Mouse (Mus musculus): ENCODE measurements around the gene Zic5.
"Not testable (repeated sequence)": the region's sequence is repeated elsewhere in the genome, so short reads cannot be mapped to it uniquely, and the experiment has no call there.

The Zic5 gene

DNA sequence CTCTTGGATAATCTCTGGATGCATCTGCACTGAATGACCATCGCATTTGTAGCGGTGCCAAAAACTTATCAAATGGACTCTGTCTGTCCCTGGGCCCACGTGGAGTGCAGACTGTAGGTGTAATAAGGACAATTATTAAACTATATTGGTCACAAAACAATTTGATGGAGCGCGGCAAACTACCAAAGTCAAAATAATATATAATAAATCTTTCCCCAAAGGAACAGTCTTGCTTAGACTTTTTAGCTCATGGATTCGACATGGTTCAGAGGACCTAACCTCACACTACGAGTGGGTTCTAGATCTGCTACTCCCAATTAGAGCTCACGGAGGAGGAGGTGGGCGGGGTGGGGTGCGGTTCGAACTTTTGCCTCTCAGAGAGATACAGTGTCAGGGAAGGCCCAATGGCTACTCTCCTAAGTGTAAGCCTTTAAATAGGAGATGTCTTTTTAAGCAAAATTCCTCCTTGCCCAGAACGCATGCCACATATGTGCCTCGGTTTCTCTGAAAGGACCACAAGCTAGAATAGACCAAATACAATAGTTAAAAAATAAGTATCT is 534 bp upstream of the Zic5 start:
- in situ Hi-C loops (cut with MboI; ENCODE audit: low sequenced_read_pairs), result no loop called here

GRCm38 (mm10) chr14:122464351-122464762 is 1.1 kb downstream of the Zic5 start:
- in situ Hi-C loops (cut with MboI; ENCODE audit: low sequenced_read_pairs), result no loop called here

DNA sequence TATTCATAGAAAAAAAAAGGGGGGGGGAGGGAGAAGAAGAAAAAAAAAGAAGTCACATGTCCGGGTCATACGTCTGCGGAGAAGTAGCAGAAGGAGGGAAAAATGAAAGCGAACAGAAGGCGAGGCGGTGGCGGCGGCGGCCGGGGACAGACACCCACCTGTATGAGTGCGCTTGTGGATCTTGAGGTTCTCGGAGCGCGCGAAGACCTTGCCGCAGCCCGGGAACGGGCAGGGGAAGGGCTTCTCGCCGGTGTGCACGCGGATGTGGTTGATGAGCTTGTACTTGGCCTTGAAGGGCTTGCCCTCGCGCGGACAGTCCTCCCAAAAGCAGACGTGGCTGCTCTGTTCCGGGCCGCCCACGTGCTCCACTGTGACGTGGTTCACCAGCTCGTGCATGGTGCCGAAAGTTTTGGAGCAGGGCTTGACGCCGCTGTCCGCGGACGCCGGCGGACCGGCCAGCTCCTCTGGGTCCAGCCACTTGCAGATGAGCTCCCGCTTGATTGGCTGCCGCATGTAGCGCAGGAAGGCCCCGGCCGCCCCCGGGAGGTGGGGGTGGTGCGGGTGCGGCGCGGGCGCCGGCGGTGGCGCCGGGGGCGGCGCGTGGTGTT is 1.6 kb downstream of the Zic5 start:
- in situ Hi-C loops (cut with MboI; ENCODE audit: low sequenced_read_pairs), result not testable (repeated sequence)

GRCm38 (mm10) chr14:122463080-122463691 is 2.3 kb downstream of the Zic5 start:
- in situ Hi-C loops (cut with MboI; ENCODE audit: low sequenced_read_pairs), result no loop called here

DNA sequence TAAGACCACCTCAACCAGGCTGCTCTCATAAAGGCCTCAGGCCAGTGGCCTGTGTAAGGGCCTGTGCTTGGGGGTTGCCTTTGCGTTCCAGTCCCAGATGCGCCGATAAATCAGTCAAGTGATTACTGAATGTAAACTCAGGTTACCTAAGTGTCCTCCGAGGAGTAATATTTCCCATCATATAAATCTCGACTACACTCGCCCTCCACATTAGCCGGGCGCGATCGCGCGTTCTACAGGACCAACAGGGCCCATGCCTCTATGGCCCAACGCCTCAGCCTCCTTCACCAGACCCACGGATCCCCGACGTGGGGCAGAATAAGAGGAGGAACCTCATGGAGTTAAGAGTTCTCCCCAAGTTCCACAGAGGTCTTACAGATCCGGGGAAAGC is 2.8 kb downstream of the Zic5 start:
- in situ Hi-C loops (cut with MboI; ENCODE audit: low sequenced_read_pairs), result no loop called here

GRCm38 (mm10) chr14:122461966-122462365 is 3.5 kb downstream of the Zic5 start:
- in situ Hi-C loops (cut with MboI; ENCODE audit: low sequenced_read_pairs), result no loop called here

- in situ Hi-C loops (cut with MboI; ENCODE audit: low sequenced_read_pairs), result no loop called here
Measured at GRCm38 (mm10) chr14:122461500-122461899, 4.0 kb downstream of the Zic5 start.

DNA sequence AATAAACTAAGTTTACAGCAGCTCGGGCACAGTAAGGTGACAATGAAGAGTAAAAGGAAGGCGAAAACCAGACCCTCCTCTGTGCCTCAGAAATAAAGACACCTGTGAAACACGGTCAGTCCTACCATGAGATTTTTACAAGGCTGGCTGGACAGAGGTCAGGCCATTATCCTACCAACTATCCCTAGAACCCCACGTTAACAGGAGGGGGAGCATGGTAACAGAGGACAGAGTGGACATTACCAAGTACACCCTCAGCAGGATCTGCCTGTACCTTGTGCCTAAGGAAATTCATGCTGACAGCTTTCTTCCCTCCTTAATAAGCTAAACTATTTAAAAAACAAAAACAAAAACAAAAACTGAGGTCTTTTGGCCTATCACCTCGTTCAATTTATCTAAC is 5.3 kb downstream of the Zic5 start:
- in situ Hi-C loops (cut with MboI; ENCODE audit: low sequenced_read_pairs), result no loop called here

- in situ Hi-C loops (cut with MboI; ENCODE audit: low sequenced_read_pairs), result no loop called here
Measured at GRCm38 (mm10) chr14:122459776-122460175, 5.7 kb downstream of the Zic5 start.

DNA sequence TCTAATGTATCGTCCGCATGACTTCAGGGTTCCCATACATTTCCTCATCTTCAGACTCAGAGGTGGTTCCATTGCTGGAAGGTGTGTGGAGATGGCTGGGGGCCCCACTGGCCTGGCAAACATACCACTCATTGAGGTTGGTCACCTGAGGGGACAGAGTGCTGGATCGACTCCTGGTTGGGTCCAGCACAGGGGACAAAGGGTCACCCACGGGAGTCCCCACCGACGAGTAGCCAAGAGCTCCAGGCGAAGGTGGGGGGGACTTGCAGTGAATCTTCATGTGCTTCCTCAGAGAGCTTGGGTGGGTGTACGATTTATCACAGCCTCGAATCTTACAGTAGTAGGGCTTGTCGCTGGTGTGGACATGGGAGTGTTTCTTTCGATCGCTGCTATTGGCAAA is 6.1 kb downstream of the Zic5 start:
- in situ Hi-C loops (cut with MboI; ENCODE audit: low sequenced_read_pairs), result not testable (repeated sequence)

GRCm38 (mm10) chr14:122455562-122455958 is 9.9 kb downstream of the Zic5 start:
- in situ Hi-C loops (cut with MboI; ENCODE audit: low sequenced_read_pairs), result no loop called here

DNA sequence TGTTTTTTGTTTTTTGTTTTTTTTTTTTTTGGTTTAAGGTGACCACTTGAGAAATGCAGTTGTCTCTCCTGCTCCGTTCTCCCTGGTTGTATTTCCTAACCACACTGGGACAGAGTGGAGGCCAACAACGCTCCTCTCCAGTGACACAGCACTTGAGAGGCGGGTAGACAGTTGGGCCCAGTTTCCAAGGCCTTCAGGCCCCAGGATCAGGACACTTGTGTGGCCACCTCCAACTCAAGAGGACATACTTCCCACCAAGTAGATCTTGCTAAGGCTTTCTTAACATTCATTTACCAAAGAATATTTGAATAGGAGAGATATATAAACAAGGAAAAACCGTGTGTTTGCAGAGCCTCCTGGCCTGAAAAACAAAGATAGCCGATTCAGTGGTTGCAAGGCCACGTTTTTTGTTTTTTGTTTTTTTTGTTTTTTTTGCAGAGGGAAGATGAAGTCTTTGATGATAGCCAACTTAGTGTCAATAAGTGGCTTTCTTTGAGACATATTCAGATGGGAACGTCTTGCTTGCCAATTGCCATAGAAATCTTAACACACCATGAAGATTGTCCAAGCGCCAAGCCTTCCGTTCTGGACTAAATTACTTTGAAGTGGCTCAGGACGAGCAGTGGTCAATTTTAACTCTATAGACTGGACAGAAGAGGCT is 10.4 kb downstream of the Zic5 start:
- in situ Hi-C loops (cut with MboI; ENCODE audit: low sequenced_read_pairs), result no loop called here

DNA sequence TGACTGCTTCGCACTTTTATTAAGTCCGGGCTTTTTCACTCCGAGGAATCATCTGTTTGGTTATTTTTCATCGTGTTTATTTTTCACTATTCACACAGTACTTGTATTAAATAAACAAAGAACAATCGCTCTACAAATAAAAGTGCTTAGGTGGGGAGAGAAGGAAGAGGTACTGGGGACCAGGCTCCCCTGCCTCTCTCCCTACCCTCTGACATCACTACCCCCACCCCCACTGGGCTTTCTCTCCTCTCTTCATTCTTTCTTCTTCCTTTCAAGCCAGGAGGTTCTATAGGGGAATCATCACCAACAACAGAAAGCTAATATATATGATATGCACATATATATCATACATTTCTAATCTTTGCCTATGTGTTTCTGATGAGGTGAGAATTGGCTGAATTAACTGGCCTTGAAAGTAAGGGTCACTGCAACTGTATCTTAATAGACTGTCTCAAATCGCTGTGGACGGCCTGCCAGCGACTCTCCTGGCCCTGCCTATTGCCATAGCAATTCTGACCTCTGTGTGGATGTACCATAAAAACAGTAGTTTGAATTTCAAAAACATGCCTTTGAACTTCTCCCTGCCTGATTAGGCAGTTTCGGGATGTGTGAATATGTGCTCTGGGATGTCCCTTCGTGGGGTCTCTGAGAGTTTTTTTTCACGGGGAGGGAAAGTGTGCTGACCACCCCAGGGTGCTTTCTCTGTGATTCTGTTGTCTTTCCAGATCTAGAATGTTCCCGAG is 11.3 kb downstream of the Zic5 start:
- in situ Hi-C loops (cut with MboI; ENCODE audit: low sequenced_read_pairs), result no loop called here

DNA sequence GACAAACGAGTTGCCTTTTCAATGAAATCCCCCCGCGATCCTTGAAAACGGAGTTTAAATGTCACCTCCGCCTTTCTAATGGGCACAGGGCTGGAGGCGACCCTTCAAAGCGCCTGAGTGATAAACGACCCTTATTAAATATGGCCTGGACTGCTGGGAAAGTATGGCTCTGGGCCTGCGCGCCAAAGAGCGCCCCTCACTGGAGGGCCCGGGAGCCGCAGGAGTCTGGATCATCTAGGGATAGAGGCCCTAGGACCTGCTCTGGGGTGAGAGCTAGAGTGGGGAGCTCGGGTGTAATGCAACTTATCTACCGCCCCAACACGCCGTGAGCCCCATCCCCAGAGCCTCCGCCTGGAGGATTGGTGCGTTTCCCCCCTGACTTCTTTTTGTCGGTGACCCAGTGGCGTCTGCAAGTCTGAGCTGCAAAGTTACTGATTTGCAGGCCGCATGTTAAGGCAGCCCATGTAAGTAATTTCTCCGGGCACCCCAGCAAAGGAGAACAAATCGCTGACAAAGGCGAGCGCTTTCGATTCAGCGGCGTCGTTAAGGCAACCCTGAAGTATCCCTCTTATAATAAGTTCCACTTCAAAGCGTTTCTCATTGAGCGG is 12.0 kb downstream of the Zic5 start:
- in situ Hi-C loops (cut with MboI; ENCODE audit: low sequenced_read_pairs), result no loop called here

DNA sequence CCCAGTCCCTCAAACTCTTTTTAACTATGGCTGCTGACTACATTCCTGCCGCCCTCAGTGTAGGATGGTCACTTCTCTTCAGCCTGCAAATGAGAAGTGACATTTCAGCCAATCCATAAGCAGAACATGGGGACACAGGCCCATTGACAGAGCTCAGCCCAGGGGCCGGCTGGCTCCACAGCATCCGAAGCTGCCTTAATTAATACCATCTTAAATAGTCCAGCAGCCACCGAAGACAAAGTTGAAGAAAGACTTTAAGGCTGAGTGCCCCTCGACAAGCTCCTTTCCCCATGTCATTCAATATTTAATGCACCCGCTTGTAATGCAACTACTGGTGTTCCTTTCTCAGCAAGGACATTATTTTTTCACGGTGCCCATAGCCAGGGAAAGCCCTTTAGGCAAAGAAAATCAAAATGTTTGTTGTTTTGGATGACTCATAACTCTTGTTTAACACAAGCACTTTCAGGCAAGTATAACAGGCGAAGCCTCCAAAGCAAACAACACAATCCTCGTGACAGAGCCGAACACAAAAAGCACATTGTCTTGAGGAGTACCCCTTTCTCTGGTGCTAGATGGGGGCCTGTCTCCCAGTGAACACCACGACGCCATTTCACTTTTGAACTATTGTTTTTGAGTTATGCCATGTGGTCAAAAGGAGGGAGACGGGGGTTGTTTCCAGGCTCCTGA is 12.6 kb downstream of the Zic5 start:
- in situ Hi-C loops (cut with MboI; ENCODE audit: low sequenced_read_pairs), result no loop called here

- in situ Hi-C loops (cut with MboI; ENCODE audit: low sequenced_read_pairs), result no loop called here
Measured at GRCm38 (mm10) chr14:122451551-122452145, 13.8 kb downstream of the Zic5 start.

GRCm38 (mm10) chr14:122450496-122451382 is 14.7 kb downstream of the Zic5 start, which contains the start of gene Gm5089:
Gene Gm5089, minus strand, starts transcription at chr14:122451115.
- in situ Hi-C loops (cut with MboI; ENCODE audit: low sequenced_read_pairs), result no loop called here

DNA sequence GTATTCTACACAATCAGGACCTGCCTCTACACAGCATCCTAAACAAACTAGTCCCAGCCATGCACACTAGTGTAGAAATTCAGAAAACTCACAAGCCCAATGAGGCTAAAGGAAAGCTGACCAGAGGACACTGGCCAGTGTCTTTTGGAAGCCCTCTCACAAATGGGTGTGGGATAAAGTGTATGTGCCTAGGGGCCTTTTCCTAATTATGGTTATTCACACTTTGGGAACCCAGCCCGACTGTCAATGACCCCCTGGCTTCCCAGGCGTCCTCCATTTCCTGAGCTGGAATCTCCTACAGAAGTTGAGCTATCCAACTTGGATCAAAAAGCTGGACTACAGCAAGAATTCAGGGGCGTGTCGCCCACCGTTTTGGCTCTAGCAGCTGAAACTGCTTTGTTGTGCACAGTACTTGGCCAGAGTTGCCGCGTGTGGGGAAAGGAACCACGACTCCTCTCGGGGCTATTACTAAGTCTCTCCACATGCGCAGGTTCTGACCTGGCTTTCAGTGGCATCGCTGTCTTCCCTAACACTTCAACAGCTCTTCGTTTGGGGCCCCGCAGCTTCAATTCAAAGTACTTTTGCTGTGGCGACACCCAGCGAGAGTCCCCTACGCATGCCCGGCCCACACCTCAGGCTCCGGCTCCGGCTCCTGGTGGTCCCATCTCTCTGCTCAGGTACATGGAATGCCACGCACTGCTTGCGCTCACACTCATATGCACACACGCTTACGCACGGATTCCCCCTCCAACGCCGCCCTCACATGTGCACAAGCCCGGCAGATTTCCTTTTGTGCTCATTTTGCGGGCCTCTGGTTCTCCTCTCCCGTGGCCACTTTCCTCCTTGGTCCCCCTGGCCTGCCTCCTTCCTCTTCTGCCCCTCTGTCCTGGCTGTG is 15.6 kb downstream of the Zic5 start:
- in situ Hi-C loops (cut with MboI; ENCODE audit: low sequenced_read_pairs), result no loop called here

Measured in CH12F3 (cell line).